In genomic region chrX:136820250-136820649, GRCm38 (mm10) we compare ENCODE assay signal across 9 mouse cellular contexts. TPM values are rescaled to one million over a fixed set of nuclear protein-coding genes. Genes with fewer than 3 reads are reported as not detected.
DNase-seq lines count a peak whose midpoint lies in the region; ATAC-seq and TF ChIP-seq lines count a peak whose summit lies in the region.
"Had no signal": no experiment of that assay in that cellular context is flagged by ENCODE, and none has a peak within 500 bp of the region (broad histone marks: within the 10 kb centered on the region; RNA-seq: fewer than 3 reads in every experiment).

No protein-coding gene starts in this region.

- no peak overlapping the region for H3K4me3 ChIP-seq in olfactory bulb, adult 2 months (ENCODE audit: insufficient read depth, low read depth, low read length)
- no peak overlapping the region for H3K4me3 ChIP-seq in thymus, adult 2 months (ENCODE audit: control insufficient read depth, insufficient read depth, low read length)

- no peaks in the 10 kb centered on the region for H3K27me3 ChIP-seq in thymus, adult 2 months (ENCODE audit: control insufficient read depth, insufficient read depth, low read length)

- peak; percentile 86 for ATAC-seq in granulocyte monocyte progenitor cell, adult 5-6 weeks (replicated peaks; ENCODE audit: poor library complexity, severe bottlenecking)

- peak; percentile 49 for DNase-seq in CD4-positive helper T cell, adult 2 months (ENCODE audit: low read depth, low spot score)
- peak; percentile 60 for DNase-seq in adrenal gland, adult 2 months
- DNase-seq in embryo, embryonic 11 days: peak; percentile 69
- peak; percentile 51 to 79 for DNase-seq in kidney, postnatal 36 days
- peak; percentile 50 to 56 for DNase-seq in lung, adult 18-20 months
- DNase-seq in thymus, adult 2 months: peak; percentile 52

- H3K27ac ChIP-seq in olfactory bulb, adult 2 months (ENCODE audit: insufficient read depth, low read depth, low read length): no peak overlapping the region
- no peak overlapping the region for H3K27ac ChIP-seq in thymus, adult 2 months (ENCODE audit: control insufficient read depth, insufficient read depth, low read length)

- no peak for TF ChIP-seq POLR2A in olfactory bulb, adult 2 months (IDR thresholded peaks at IDR 0.05; ENCODE audit: insufficient read depth, low read depth, low read length)
- TF ChIP-seq POLR2A in thymus, adult 2 months (IDR thresholded peaks at IDR 0.05; ENCODE audit: control insufficient read depth, extremely low read depth, insufficient read depth, low read length, poor library complexity): no peak

- no peaks in the 10 kb centered on the region for H3K4me1 ChIP-seq in olfactory bulb, adult 2 months (ENCODE audit: control insufficient read depth, insufficient read depth, low read length)
- no peaks in the 10 kb centered on the region for H3K4me1 ChIP-seq in thymus, adult 2 months (replicated peaks; ENCODE audit: control insufficient read depth, insufficient read depth, low read length)

- TF ChIP-seq CTCF in olfactory bulb, adult 2 months (IDR thresholded peaks at IDR 0.05; ENCODE audit: insufficient read depth, low read depth, low read length): peak; percentile 48
- TF ChIP-seq CTCF in thymus, adult 2 months (IDR thresholded peaks at IDR 0.05; ENCODE audit: borderline replicate concordance, control insufficient read depth, extremely low read depth, insufficient read depth, low read length, poor library complexity): no peak

- H3K36me3 ChIP-seq in thymus, adult 2 months (ENCODE audit: control insufficient read depth, insufficient read depth, low read length): no peaks in the 10 kb centered on the region

- WGBS in olfactory bulb, adult 2 months: 13% methylated on average over 1 of the region's 1 CpGs
- WGBS in thymus, adult 2 months: 5% methylated on average over 1 of the region's 1 CpGs

RNA-seq across cellular contexts. Expression of gene Plp1, which starts 2.2 kb away (rescaled TPM):
- total RNA-seq in adrenal gland, adult 2 months (2021): 1 to 10 TPM; 3.6 to 4.0 TPM
- polyA plus RNA-seq in adrenal gland, adult 2 months (2012; rRNA removed): 3.0 and 4.6 TPM in 2 replicates
- 0.77 and 1.2 TPM in 2 replicates for total RNA-seq in granulocyte monocyte progenitor cell, adult 5-6 weeks (2014; fragmentation: Nextera tagmentation)
- 0.36 and 1.3 TPM in 2 replicates for total RNA-seq in granulocyte monocyte progenitor cell, adult 5-6 weeks (2017)
- 227 and 268 TPM in 2 replicates for polyA plus RNA-seq in olfactory bulb, adult 2 months (2012; ENCODE audit: insufficient read depth, insufficient read length, low replicate concordance, missing spikeins)
- 2.1 and 2.5 TPM in 2 replicates for polyA plus RNA-seq in thymus, adult 2 months (2012; rRNA removed)

RNA-seq across cellular contexts. Expression of gene Glra4, which starts 40.3 kb away (rescaled TPM):
- total RNA-seq in adrenal gland, adult 2 months (2021): under 1 TPM; 0.14 TPM
- not detected in 2 replicates for polyA plus RNA-seq in adrenal gland, adult 2 months (2012; rRNA removed)
- not detected in 2 replicates for total RNA-seq in granulocyte monocyte progenitor cell, adult 5-6 weeks (2014; fragmentation: Nextera tagmentation)
- total RNA-seq in granulocyte monocyte progenitor cell, adult 5-6 weeks (2017): not detected in 2 replicates
- not detected in 2 replicates for polyA plus RNA-seq in olfactory bulb, adult 2 months (2012; ENCODE audit: insufficient read depth, insufficient read length, low replicate concordance, missing spikeins)
- polyA plus RNA-seq in thymus, adult 2 months (2012; rRNA removed): not detected in 2 replicates
- polyA plus RNA-seq: gonadal fat pad, adult 2 months had no signal

RNA-seq across cellular contexts. Expression of gene Rab9b, which starts 48.3 kb away (rescaled TPM):
- total RNA-seq in adrenal gland, adult 2 months (2021): under 1 TPM; 0.12 to 0.66 TPM
- polyA plus RNA-seq in adrenal gland, adult 2 months (2012; rRNA removed): 0.08 and 0.11 TPM in 2 replicates
- not detected in 2 replicates for total RNA-seq in granulocyte monocyte progenitor cell, adult 5-6 weeks (2014; fragmentation: Nextera tagmentation)
- total RNA-seq in granulocyte monocyte progenitor cell, adult 5-6 weeks (2017): not detected in 2 replicates
- not detected in 2 replicates for polyA plus RNA-seq in olfactory bulb, adult 2 months (2012; ENCODE audit: insufficient read depth, insufficient read length, low replicate concordance, missing spikeins)
- polyA plus RNA-seq in thymus, adult 2 months (2012; rRNA removed): not detected in 2 replicates

Comparison
In these comparisons a context has a peak if more than half of its experiments do, and no peak if none do; other contexts are left out.
1. RNA of gene Plp1, which starts 2.2 kb away (polyA plus RNA-seq): 227 to 268 TPM in olfactory bulb, adult 2 months; 3.0 to 4.6 TPM in adrenal gland, adult 2 months and 2.1 to 2.5 TPM in thymus, adult 2 months; every median in the first group is over 10 times any median in the second.
2. Peak in every context shown above with its lines, with median percentiles within 50 percentile points of each other: DNase-seq.